Mouse (Mus musculus) ZHBTc4 (cell line): Measurements from ENCODE around the gene Scn3a.
A peak's percentile ranks its signal among the peaks of the same experiment; 100 is the strongest.

Experiments used
- DNase-seq: peaks from one replicate; pipeline ENCODE4 v3.0.0-alpha.2; 2011; ENCODE audit warnings: low read depth, low spot score

Scn3a gene

DNA sequence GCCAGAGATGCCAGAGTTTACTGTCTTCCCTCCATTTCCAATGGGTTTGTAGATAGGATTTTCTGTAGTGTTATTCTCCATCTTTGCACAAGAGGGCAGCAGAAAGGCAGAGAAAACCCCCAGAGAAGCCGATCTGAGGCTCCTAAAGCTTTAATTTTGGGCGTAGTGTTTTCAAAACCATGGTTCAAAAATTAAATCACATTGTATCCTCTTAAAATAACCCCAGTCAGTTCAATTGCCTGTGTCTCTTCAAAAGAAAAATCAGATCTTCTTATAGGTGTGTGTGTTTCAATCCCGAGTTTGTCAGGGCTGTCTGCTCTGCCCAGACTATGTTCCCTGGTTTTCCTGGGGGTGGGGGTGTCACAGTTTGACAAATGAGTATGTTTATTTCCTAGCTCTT, 153.7 kb downstream of the Scn3a start:
- peak; percentile 72 for DNase-seq
